Mouse (Mus musculus): ENCODE measurements around the gene Kif18b.

Gene Kif18b

DNA sequence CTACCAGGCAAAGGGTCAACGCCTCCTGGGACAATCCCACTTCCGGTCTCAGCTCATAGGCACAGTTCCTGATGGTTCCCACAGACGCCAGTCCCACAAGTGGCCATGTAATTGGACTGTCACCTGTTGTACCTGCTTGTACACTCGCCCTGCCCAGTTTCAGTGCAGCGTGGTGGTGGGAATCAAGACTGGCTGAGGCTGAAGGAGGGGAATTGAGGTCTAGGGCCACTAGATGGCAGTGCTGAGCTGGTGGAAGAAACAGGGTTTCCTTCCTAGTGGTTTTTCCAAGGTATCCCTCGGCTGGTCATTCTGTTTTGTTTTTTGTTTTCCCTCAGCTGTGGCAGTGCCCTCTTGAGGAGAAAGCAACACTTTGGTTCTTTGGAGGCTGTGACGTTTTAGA, 24.2 kb downstream of the Kif18b start, which contains the start of gene Gfap:
TSS of gene Gfap (minus strand) at position 150 of the 400 bp plus-strand sequence.
- TF ChIP-seq GATA4 (IDR thresholded peaks at IDR 0.05; ENCODE audit: insufficient replicate concordance, low read length): no peak

DNA sequence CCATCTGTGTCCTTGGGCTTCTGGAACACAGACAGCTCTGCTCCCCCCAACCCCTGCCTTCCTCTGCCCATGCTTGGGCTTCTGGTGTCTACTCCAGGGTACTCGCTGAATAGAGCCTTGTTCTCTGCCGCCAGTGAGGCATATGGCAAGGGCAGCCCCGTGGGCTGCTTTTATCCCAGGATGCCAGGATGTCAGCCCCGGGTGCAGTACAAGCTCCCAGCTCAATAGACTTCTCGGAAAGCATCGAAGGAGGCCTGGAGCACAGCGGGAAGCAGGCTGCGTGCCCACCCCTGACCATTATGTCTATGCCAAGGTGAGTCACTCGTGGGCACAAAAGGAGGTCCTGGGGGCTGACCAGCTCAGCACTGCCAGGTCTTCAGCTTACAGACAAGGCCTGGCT, 26.5 kb downstream of the Kif18b start:
- no peak for TF ChIP-seq GATA4 (IDR thresholded peaks at IDR 0.05; ENCODE audit: insufficient replicate concordance, low read length)

DNA sequence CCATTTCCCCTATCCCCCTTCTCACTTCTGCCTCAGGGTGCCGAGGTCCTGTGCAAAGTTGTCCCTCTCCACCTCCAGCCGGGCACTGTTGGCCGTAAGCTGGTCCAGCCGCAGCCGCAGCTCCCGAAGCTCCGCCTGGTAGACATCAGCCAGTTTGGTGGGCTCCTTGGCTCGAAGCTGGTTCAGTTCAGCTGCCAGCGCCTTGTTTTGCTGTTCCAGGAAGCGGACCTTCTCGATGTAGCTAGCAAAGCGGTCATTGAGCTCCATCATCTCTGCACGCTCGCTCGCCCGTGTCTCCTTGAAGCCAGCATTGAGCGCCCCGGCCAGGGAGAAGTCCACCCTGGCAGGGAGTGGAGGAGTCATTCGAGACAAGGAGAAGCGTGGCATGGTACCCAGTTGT, 28.3 kb downstream of the Kif18b start:
- no peak for TF ChIP-seq GATA4 (IDR thresholded peaks at IDR 0.05; ENCODE audit: insufficient replicate concordance, low read length)

DNA sequence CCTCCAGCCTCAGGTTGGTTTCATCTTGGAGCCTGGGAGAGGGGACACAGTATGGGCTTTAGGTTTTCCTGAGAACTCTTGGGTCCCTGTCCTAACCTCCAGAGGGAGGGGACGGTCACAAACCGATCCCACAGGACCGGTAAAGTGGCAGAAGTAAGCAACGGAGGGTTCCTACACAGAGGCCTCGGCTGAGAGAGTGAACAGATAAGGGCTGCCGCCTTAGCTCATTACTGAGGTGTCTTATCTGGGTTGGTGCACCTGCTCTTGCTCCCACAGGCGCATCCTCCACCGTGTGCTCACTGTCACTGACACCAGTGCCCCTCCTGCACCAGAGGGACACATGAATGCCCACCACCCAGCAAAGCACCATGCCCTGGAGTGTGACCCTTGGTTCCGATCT, 29.1 kb downstream of the Kif18b start:
- TF ChIP-seq GATA4 (IDR thresholded peaks at IDR 0.05; ENCODE audit: insufficient replicate concordance, low read length): no peak

DNA sequence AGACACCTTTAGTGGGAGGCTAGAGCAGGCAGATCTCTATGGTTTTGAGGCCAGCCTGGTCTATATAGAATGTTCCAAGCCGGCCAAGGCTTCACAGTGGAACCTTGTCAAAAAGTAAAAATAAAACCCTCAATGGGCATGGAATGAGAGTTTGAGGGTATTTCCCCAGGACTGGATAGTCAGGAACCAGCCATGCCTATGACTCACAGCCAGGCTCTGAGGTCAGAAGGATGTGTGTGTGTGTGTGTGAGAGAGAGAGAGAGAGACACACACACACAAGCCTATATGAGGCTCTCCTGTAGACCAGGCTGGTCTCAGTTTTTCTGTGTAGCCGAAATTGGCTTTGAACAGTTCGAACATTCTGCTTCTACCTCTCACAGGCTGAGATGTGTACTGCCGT, 30.2 kb downstream of the Kif18b start:
- TF ChIP-seq GATA4 (IDR thresholded peaks at IDR 0.05; ENCODE audit: insufficient replicate concordance, low read length): no peak

DNA sequence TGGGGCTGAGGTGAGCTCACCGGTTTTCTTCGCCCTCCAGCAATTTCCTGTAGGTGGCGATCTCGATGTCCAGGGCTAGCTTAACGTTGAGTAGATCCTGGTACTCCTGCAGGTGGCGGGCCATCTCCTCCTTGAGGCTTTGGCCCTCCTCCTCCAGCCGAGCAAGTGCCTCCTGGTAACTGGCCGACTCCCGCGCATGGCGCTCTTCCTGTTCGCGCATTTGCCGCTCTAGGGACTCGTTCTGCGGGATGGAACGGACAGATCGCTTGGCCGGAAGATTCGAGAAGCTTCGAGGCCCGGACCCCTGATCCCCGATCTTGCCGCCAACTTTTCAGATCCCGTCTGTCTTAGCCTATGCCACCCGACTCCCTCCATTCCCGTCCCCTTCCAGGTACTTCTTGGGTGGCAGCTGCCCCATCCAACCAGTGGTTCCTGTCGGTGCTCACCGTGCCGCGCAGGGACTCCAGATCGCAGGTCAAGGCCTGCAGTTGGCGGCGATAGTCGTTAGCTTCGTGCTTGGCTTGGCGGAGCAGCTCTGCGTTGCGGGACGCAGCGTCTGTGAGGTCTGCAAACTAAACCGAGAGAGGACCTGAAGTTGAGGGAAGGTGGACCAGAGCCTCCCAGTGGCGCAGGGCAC, 31.8 kb downstream of the Kif18b start:
- TF ChIP-seq GATA4 (IDR thresholded peaks at IDR 0.05; ENCODE audit: insufficient replicate concordance, low read length): no peak

DNA sequence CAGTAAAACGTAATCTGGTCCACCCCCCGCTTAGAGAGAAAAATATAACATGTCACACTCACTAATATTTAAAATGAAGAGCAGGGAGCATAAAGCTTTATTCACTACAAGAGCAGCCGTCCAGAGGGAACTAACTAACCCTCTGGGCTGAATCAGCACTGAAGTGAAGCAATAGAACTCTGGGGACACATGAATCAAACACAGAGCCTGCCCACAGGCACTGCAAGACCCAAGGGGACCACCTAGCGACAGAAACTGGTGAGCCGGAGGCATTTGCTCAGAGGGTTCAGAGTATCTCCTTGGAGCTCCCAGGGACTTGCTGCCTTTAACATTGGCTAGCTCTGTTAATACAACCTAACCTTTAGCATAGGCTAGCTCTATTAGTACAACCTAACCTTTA, 34.8 kb downstream of the Kif18b start:
- no peak for TF ChIP-seq GATA4 (IDR thresholded peaks at IDR 0.05; ENCODE audit: insufficient replicate concordance, low read length)

DNA sequence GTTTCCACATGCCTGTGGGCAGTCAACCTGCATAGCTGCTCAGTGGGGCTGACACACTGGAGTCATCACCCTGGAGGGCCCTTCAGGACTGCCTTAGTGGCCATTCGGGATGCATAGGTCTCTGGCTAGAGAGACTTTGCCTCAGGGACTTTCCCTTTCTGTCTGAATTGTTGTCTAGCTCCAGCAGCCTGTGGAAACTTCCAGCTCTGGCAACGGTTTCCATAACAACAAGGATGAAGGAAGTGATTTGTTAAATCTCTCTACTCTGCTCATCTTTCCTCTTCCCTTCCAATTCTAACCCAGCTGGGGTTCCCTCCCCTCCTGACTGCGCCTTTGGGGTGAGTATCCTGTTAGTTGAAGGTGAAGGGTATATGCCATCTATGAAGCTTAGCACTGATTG, 36.8 kb downstream of the Kif18b start:
- TF ChIP-seq GATA4 (IDR thresholded peaks at IDR 0.05; ENCODE audit: insufficient replicate concordance, low read length): no peak

DNA sequence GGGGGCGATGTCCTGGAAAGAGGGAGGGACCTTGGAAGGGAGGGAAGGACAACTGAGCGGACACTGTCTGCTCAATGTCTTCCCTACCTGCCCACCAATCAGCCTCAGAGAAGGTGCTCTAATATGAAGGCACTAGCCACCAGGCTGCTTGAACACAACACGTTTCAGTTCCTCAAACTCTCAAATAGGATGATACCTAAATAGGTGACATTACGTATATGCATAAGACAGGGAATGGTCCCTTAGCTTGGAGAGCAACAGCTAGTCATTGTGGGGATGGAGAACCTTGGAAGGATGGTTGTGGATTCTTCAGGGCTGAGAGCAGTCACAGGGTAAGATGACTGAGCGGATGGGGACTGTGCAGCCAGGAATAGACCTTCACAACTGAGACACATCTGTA, 37.5 kb downstream of the Kif18b start:
- no peak for TF ChIP-seq GATA4 (IDR thresholded peaks at IDR 0.05; ENCODE audit: insufficient replicate concordance, low read length)

DNA sequence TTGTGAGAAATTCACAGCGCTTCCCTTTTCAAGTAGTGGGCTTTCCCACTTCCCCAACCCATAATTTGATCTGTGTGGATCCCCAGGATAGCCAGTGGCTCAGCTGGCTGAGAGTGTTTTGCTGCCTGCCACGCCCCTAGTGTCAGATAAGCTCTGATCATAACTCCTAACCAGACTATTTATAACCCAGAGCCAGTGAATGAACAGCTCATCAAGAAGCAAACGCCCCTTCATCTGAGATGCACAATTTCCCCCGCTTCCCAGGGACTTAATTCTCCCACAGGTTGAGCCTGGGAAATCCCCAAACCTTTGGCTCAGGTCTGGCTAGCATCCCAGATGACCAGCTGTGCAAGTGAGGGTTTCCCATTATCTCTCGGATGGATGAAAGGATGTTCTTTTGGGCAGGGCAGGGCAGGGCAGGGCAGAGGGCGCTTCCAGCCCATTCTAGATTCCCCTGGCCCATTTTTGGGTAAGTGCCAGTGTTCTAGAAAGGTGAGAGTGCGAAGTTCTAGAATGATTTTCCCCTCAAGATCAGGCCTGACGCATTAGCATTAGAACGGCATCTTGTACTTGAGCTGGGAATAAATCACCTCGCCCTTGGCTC, 40.2 kb downstream of the Kif18b start, which contains the start of gene Fam187a:
TSS of gene Fam187a (plus strand) at position 554 of the 604 bp plus-strand sequence.
- TF ChIP-seq GATA4 (IDR thresholded peaks at IDR 0.05; ENCODE audit: insufficient replicate concordance, low read length): no peak

DNA sequence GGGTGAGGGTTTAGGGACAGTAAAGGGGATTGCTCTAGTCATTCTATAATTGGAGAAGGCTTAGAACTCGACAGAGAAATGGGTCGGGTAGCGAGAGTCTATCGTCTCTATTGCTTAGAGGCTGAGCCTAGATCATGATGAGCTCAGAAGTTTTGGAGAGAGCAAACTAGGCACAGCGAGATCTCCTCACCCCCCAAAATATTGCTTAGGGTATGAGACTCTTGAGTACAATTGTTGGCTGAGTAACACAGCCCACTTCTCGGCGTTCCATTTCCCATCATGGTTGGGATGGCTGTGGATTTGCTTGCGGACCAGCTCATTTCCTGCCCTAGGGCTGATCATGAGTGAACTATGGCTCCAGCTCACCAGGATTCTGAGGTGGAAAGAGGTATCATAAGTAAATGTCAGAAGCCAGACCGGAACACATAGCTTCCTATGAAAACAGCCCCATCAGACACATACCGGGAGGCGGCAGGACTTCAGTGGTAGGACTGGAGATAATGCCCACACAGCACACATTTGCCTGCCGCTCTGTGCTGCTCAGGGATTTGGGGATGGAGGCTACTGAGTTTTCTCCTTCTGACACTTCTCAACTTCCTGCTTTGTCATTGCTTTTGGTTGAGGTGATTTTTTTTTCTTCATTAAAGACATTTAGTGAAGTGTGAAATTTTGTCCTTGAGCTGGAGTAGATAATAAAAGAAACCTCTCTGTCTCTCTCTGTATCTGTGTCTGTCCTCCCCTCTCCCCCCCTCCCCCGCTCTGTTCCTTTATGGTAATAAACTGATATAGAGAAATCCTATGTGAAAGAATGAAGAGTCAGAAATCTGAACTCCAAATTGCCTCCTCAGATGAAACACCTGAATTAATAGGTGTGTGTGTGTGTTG, 43.4 kb downstream of the Kif18b start:
- no peak for TF ChIP-seq GATA4 (IDR thresholded peaks at IDR 0.05; ENCODE audit: insufficient replicate concordance, low read length)

DNA sequence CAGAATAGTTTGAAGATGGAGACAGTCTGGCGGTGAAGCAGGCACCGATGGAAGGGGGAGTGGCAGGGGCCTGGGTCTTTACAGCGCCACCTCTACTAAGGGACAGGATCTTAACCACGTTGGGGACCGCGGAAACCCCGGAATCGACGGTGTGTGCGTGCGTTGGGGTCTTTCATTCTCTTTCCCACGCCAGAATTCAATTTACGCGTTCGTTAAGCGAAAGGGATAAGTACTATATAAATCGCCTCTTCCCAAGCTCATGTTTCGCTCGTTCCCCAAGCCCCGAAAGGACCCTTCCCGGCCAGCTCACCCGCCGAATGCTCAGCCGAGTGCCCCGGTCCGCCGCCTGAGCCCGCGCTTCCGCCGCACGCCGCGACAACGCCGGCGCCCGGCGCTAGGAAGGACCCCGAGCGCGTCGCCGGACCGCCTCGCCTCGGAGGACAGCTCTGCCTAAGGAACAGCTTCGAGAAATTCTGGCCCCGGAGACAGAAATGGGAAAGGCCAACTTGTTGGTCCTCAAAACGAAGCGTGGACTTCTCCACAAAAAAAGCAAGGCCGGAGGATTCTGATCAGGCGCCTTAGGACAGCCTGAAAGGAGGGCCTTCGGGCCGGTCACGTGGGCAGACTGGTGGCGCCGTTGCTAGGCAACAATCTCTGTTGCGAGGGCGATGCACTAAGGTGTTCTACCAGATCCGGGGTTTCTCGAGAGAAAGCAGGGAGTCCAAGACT, 44.2 kb downstream of the Kif18b start, which contains the start of the genes Eftud2 and Ccdc103:
TSS of gene Eftud2 (minus strand) at position 401 of the 729 bp plus-strand sequence.
TSS of gene Ccdc103 (plus strand) at position 620 of the 729 bp plus-strand sequence.
- TF ChIP-seq GATA4 (IDR thresholded peaks at IDR 0.05; ENCODE audit: insufficient replicate concordance, low read length): peak; percentile 85; the same call in 1 of the 2 replicates

DNA sequence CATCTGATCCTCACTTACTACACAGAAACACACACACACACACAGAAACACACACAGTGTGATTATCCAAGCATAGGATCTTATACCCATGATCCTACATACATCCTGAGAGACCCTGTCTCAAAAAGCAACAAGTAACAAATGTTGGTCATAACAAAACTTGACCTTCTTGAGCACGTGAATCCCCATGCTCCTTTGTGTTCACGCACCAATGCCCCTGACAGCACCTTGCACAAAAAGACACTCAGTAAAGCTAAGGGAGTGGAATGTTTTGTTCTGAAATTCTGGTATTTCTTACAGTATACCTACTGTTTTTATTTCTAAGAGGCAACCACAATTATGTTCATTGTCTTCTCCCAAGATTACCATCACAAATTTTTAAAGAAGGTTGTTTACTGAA, 45.4 kb downstream of the Kif18b start:
- no peak for TF ChIP-seq GATA4 (IDR thresholded peaks at IDR 0.05; ENCODE audit: insufficient replicate concordance, low read length)

DNA sequence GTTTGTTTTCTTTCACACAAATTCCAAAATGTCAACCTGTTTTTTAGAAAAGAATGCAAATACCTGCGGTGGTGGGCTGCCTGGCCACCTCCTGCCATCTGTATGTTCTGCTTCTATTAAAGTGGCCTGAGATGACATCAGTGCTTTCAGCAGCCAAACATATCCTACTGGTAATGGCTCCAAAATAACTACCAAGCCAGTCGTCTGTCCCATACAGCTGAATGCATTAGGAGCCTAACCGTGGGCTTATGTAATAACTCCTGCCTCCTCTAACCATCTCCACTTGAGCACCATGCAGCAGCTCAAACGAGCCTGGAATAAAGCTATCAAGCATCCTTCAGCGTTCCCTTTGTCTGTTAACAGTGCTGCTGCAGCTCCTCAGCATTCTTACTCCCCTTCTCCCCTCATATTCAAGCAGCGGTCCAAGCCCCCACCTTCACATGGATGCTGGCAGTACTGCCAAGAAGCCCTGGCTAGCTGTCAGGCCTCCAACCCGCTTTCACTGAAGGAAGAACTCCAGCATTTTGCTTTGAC, 50.1 kb downstream of the Kif18b start:
- no peak for TF ChIP-seq GATA4 (IDR thresholded peaks at IDR 0.05; ENCODE audit: insufficient replicate concordance, low read length)

DNA sequence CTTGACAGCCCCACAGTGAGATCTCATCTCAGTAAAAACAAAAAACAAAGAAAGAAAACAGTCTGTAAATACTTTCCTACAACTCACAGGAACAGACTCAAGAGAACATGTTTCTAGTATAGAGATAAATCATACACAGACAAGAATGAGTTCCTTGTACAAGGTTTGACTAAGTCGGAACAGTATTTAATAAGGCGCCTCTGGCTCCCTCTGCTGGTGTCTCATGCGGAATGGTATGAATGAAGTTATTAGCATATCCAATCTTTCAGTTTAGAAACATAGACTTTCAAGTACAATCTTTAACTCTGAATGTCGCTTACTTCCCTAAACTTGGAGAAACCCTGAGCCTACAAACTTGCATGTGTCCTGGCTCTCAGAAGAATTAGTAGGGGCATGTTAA, 60.7 kb downstream of the Kif18b start:
- TF ChIP-seq GATA4 (IDR thresholded peaks at IDR 0.05; ENCODE audit: insufficient replicate concordance, low read length): no peak

Data from liver, adult (tissue).